Mouse (Mus musculus) urinary bladder, postnatal 10 days (tissue): Measurements from ENCODE around the gene P2ry12.

Experiments
- DNase-seq: peaks from one replicate; pipeline ENCODE4 v3.0.0; 2022; ENCODE audit warnings: low spot score

P2ry12 gene

GRCm38 (mm10) chr3:59234878-59235277, 27.8 kb downstream of the P2ry12 start:
- no peak for DNase-seq

GRCm38 (mm10) chr3:59230912-59231311, 31.8 kb downstream of the P2ry12 start:
- DNase-seq = no peak

GRCm38 (mm10) chr3:59228730-59229551, 33.7 kb downstream of the P2ry12 start:
- no peak for DNase-seq

GRCm38 (mm10) chr3:59227696-59228095, 35.0 kb downstream of the P2ry12 start:
- no peak for DNase-seq

GRCm38 (mm10) chr3:59225411-59225810, 37.3 kb downstream of the P2ry12 start:
- no peak for DNase-seq

- DNase-seq = no peak
These were observed 40.4 kb downstream of the P2ry12 start for GRCm38 (mm10) chr3:59222303-59222702.

- no peak for DNase-seq
These were observed 43.3 kb downstream of the P2ry12 start for GRCm38 (mm10) chr3:59219326-59219725.

GRCm38 (mm10) chr3:59217211-59217610, 45.5 kb downstream of the P2ry12 start:
- no peak for DNase-seq

- no peak for DNase-seq
These were observed 50.3 kb downstream of the P2ry12 start for GRCm38 (mm10) chr3:59212404-59212803.

- DNase-seq = no peak
These were observed 50.9 kb downstream of the P2ry12 start for GRCm38 (mm10) chr3:59211784-59212183.

- DNase-seq = no peak
These were observed 51.9 kb downstream of the P2ry12 start, which contains the start of gene P2ry13 for GRCm38 (mm10) chr3:59210727-59211126. TSS of gene P2ry13 (minus strand) at chr3:59210882.

- no peak for DNase-seq
These were observed 52.6 kb downstream of the P2ry12 start for GRCm38 (mm10) chr3:59210089-59210488.

GRCm38 (mm10) chr3:59208650-59209548, 53.8 kb downstream of the P2ry12 start:
- DNase-seq = no peak

GRCm38 (mm10) chr3:59205941-59206340, 56.7 kb downstream of the P2ry12 start:
- DNase-seq = no peak

GRCm38 (mm10) chr3:59204719-59205503, 57.8 kb downstream of the P2ry12 start:
- DNase-seq = no peak

- DNase-seq = no peak
These were observed 58.7 kb downstream of the P2ry12 start for GRCm38 (mm10) chr3:59203802-59204520.

- no peak for DNase-seq
These were observed 65.2 kb downstream of the P2ry12 start for GRCm38 (mm10) chr3:59197329-59197948.

- no peak for DNase-seq
These were observed 67.7 kb downstream of the P2ry12 start, which contains the start of gene Gpr87 for GRCm38 (mm10) chr3:59194938-59195337. TSS of gene Gpr87 (minus strand) at chr3:59195104.

- no peak for DNase-seq
These were observed 68.6 kb downstream of the P2ry12 start for GRCm38 (mm10) chr3:59194099-59194498.

- DNase-seq = no peak
These were observed 71.0 kb downstream of the P2ry12 start for GRCm38 (mm10) chr3:59191674-59192073.

GRCm38 (mm10) chr3:59187336-59187735, 75.3 kb downstream of the P2ry12 start:
- DNase-seq = no peak
